Mouse (Mus musculus) neutrophil, adult 83 days (primary cell): ENCODE results near the gene Zcchc13. TPM values are rescaled to one million over a fixed set of nuclear protein-coding genes. Genes with fewer than 3 reads are reported as not detected.

Source experiments
- total RNA-seq, 2 experiments: library from RNA; stranded (reverse); gene quantifications; one replicate each; pipeline ENCODE4 v1.2.4; 2023

Gene Zcchc13
- not detected for total RNA-seq

DNA sequence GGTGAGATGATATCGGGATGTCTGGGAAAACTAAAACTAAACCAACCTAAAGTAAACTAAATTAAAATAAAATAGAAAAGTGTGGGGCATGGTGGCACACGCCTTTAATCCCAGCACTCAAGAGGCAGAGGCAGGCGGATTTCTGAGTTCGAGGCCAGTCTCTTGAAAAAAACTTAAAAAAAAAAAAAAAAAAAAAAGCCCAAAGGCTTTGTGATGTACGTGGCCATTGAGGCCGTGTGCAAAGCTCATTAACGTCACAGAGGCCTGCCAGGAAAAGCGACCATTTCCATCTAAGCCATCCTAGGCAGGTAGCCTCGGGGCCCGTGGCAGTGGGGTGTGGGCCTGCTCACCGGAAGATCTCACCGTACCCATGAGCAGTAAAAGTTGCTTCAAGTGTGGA is at the start of gene Zcchc13:
Gene Zcchc13, plus strand, starts transcription at position 284 of the 400 bp plus-strand sequence.

Other genes with a start within 250 kb of the Zcchc13 start
- not detected for gene Tsx, start 216.1 kb upstream of the Zcchc13 start, total RNA-seq
- gene Gm26992, start 208.6 kb upstream of the Zcchc13 start, total RNA-seq, result not detected
- under 1 TPM in 1 of 2 experiments, not detected in 1; 0.09 TPM for gene Slc16a2, start 191.4 kb downstream of the Zcchc13 start, total RNA-seq